ENCODE assay signal across 8 mouse cellular contexts in the genomic region with DNA sequence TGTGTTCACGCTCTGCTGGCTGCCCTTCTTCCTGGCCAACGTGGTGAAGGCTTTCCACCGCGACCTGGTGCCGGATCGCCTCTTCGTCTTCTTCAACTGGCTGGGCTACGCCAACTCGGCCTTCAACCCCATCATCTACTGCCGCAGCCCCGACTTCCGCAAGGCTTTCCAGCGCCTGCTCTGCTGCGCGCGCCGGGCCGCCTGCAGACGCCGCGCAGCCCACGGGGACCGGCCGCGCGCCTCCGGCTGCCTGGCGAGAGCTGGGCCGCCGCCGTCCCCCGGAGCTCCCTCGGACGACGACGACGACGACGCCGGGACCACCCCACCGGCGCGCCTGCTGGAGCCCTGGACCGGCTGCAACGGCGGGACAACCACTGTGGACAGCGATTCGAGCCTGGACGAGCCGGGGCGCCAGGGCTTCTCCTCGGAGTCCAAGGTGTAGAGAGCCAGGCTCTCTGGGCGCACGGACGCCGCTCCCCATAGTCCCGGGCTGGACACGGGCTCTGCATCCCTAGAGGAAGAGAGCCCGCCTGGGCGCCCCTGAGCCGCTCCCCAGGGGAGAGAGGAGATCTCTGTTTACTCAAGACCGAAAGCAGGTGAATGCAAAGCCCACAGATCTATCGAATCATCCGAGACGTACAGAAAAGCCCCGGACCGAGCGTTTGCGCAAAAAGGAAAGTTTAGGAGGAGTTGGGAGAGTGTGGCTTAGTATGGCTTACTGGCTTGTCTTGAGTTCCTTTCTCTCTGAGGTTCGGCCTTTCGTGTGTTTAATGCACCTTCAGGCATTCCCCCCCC. TPM values are rescaled to one million over a fixed set of nuclear protein-coding genes. Genes with fewer than 3 reads are reported as not detected.
DNase-seq lines count a peak whose midpoint lies in the region; ATAC-seq and TF ChIP-seq lines count a peak whose summit lies in the region.

No protein-coding gene starts in this region.

- peak overlapping the region; percentile 75 for H3K9ac ChIP-seq in embryonic facial prominence, embryonic 13.5 days
- peak overlapping the region; percentile 75 for H3K9ac ChIP-seq in stomach, embryonic 16.5 days (ENCODE audit: low read length)

- no peak overlapping the region for H3K27ac ChIP-seq in testis, adult 2 months (ENCODE audit: control insufficient read depth, insufficient read depth, low read depth, low read length)
- no peak overlapping the region for H3K27ac ChIP-seq in embryonic facial prominence, embryonic 13.5 days
- 0 out of 2 replicates have a peak overlapping the region, but pooled peaks have one; percentile 19 for H3K27ac ChIP-seq in limb, embryonic 10.5 days
- H3K27ac ChIP-seq in stomach, embryonic 16.5 days (ENCODE audit: low read length), result peak overlapping the region; percentile 55; the same call in 1 of the 2 replicates

- no peak for TF ChIP-seq POLR2A in testis, adult 2 months (IDR thresholded peaks at IDR 0.05; ENCODE audit: control insufficient read depth, low read depth, low read length)

- H3K4me1 ChIP-seq in testis, adult 2 months (ENCODE audit: control insufficient read depth, insufficient read depth, low read length), result peaks cover 26% of the 10 kb centered on the region
- H3K4me1 ChIP-seq in embryonic facial prominence, embryonic 13.5 days, result peaks cover 50% of the 10 kb centered on the region
- peaks cover 35% of the 10 kb centered on the region for H3K4me1 ChIP-seq in limb, embryonic 10.5 days
- peaks cover 24% of the 10 kb centered on the region for H3K4me1 ChIP-seq in stomach, embryonic 16.5 days (ENCODE audit: control insufficient read depth, insufficient read depth, low read length)

- no peak for ATAC-seq in embryonic facial prominence, embryonic 13.5 days (ENCODE audit: insufficient number of reproducible peaks, insufficient read depth, low FRiP score, low TSS enrichment, low read depth)
- 0 out of 2 replicates have a peak, but pooled peaks have one; percentile 17 for ATAC-seq in megakaryocyte progenitor cell, adult 5-6 weeks (replicated peaks; ENCODE audit: poor library complexity)
- ATAC-seq in stomach, embryonic 16.5 days (ENCODE audit: insufficient read depth, low FRiP score), result peak; percentile 60

- WGBS in embryonic facial prominence, embryonic 13.5 days, result under 1% methylated on average over 71 of the region's 71 CpGs
- WGBS in limb, embryonic 10.5 days, result under 1% methylated on average over 71 of the region's 71 CpGs
- WGBS in stomach, embryonic 16.5 days, result under 1% methylated on average over 71 of the region's 71 CpGs

- no peaks in the 10 kb centered on the region for H3K9me3 ChIP-seq in embryonic facial prominence, embryonic 13.5 days
- no peaks in the 10 kb centered on the region for H3K9me3 ChIP-seq in limb, embryonic 10.5 days (replicated peaks)
- no peaks in the 10 kb centered on the region for H3K9me3 ChIP-seq in stomach, embryonic 16.5 days (replicated peaks; ENCODE audit: control insufficient read depth, low read length)

- peak overlapping the region; percentile 88 for H3K4me3 ChIP-seq in testis, adult 2 months (ENCODE audit: control insufficient read depth, low read depth, low read length)
- H3K4me3 ChIP-seq in embryonic facial prominence, embryonic 13.5 days, result peak overlapping the region; percentile 61
- peak overlapping the region; percentile 61 for H3K4me3 ChIP-seq in limb, embryonic 10.5 days
- peak overlapping the region; percentile 49 for H3K4me3 ChIP-seq in stomach, embryonic 16.5 days (replicated peaks; ENCODE audit: low read length)

- DNase-seq in testis, postnatal 14 days (ENCODE audit: low spot score), result no peak
- DNase-seq in heart, postnatal 10 days, result peak; percentile 72 to 78
- DNase-seq in limb, embryonic 10.5 days (ENCODE audit: low spot score), result peak; percentile 78
- DNase-seq in frontal cortex, adult 2 months (ENCODE audit: extremely low spot score in 1 of 2, low spot score in 1 of 2), result no peak

- no peaks in the 10 kb centered on the region for H3K36me3 ChIP-seq in testis, adult 2 months (ENCODE audit: control insufficient read depth, insufficient read depth, low read length)
- H3K36me3 ChIP-seq in embryonic facial prominence, embryonic 13.5 days, result no peaks in the 10 kb centered on the region
- H3K36me3 ChIP-seq in limb, embryonic 10.5 days, result no peaks in the 10 kb centered on the region
- H3K36me3 ChIP-seq in stomach, embryonic 16.5 days (ENCODE audit: control insufficient read depth, insufficient read depth, low read length), result no peaks in the 10 kb centered on the region

- TF ChIP-seq CTCF in testis, adult 2 months (IDR thresholded peaks at IDR 0.05; ENCODE audit: control insufficient read depth, insufficient read depth, insufficient replicate concordance, low read depth, low read length), result no peak

- H3K27me3 ChIP-seq in testis, adult 2 months (ENCODE audit: control insufficient read depth, insufficient read depth, low read length), result no peaks in the 10 kb centered on the region; the same call in 1 of the 2 replicates
- H3K27me3 ChIP-seq in embryonic facial prominence, embryonic 13.5 days, result peaks cover 81% of the 10 kb centered on the region
- H3K27me3 ChIP-seq in limb, embryonic 10.5 days (ENCODE audit: low read depth, poor library complexity, severe bottlenecking), result peaks cover 97% of the 10 kb centered on the region
- H3K27me3 ChIP-seq in stomach, embryonic 16.5 days (ENCODE audit: control insufficient read depth, insufficient read depth, low read length), result peaks cover 42% of the 10 kb centered on the region

- intact Hi-C loops in heart, postnatal 10 days (cut with DNase I), result loop anchor here (2.0 to 5.0 kb wide), 2 partner anchors 156 to 301 kb away; no protein-coding TSS in a partner anchor

- peak overlapping the region; percentile 98 for H3K4me2 ChIP-seq in embryonic facial prominence, embryonic 13.5 days
- H3K4me2 ChIP-seq in stomach, embryonic 16.5 days (ENCODE audit: low read depth, low read length), result peak overlapping the region; percentile 96

RNA-seq across cellular contexts. Expression of a gene that starts 1.5 kb away (rescaled TPM):
- polyA plus RNA-seq in testis, adult 2 months (2012; rRNA removed), result 1.2 and 1.4 TPM in 2 replicates
- polyA plus RNA-seq in embryonic facial prominence, embryonic 13.5 days (2015; fragmentation: Nextera tagmentation; extraction: Ambion mirVana), result 1.7 and 1.8 TPM in 2 replicates
- total RNA-seq in heart, postnatal 10 days (2021), result 10 to 100 TPM; 22.7 to 30.3 TPM
- polyA plus RNA-seq in limb, embryonic 10.5 days (2016; fragmentation: Nextera tagmentation; extraction: Ambion mirVana), result 0.16 TPM in 1 of 2 replicates, not detected in the other
- not detected in 2 replicates for total RNA-seq in megakaryocyte progenitor cell, adult 5-6 weeks (2015)
- total RNA-seq in megakaryocyte progenitor cell, adult 5-6 weeks (2017), result 0.04 TPM in 1 of 2 replicates, not detected in the other
- polyA plus RNA-seq in stomach, embryonic 16.5 days (2015; fragmentation: Nextera tagmentation; extraction: Ambion mirVana), result 0.34 and 0.44 TPM in 2 replicates
- 19.4 and 20.2 TPM in 2 replicates for polyA plus RNA-seq in frontal cortex, adult 2 months (2012; rRNA removed)

Comparison
In these comparisons a context has a peak if more than half of its experiments do, and no peak if none do; other contexts are left out.
1. H3K27ac ChIP-seq: peak in limb, embryonic 10.5 days (single experiment) and stomach, embryonic 16.5 days (single experiment); none in testis, adult 2 months (single experiment) and embryonic facial prominence, embryonic 13.5 days (single experiment).
2. DNase-seq: peak in heart, postnatal 10 days (2 of 2) and limb, embryonic 10.5 days (single experiment); none in testis, postnatal 14 days (single experiment) and frontal cortex, adult 2 months (0 of 2).
3. Peak in every context shown above with its lines, with median percentiles within 50 percentile points of each other: H3K4me3 ChIP-seq.